Mouse (Mus musculus): Measurements from ENCODE around the gene Rbm20.

- TF ChIP-seq TAL1 (conservative IDR thresholded peaks at IDR 0.05; ENCODE audit: low read depth, low read length) (no peak), CTCF (IDR thresholded peaks at IDR 0.05; ENCODE audit: low read depth, low read length) (peak; percentile 22; the same call in 1 of the 2 replicates), GATA1 (IDR thresholded peaks at IDR 0.05; ENCODE audit: borderline replicate concordance, low read length) (no peak)
These were observed 64.8 kb downstream of the Rbm20 start for GRCm38 (mm10) chr19:53741902-53742301.

All from G1E (cell line).